Mouse (Mus musculus) mouse trophoblast stem cell (cell line): ENCODE measurements around the gene Amot.

Source experiments
- in situ Hi-C, 2 experiments: fragments of 300-500 bp; cut with MseI, MboI; formaldehyde crosslinking; loops; 2 replicates in 1 of 2; 3 replicates in 1 of 2; pipeline ENCODE4 v1.15.1; 2025

The Amot gene

GRCm38 (mm10) chrX:145482383-145482782 lies 22.6 kb downstream of the Amot start:
- in situ Hi-C loops = no loop called here

- in situ Hi-C loops = loop anchor here in 1 of 2 experiments (10.0 kb wide), 1 partner anchor 55 kb away; no protein-coding TSS in a partner anchor
Measured at GRCm38 (mm10) chrX:145479942-145480341, 25.0 kb downstream of the Amot start.

- in situ Hi-C loops = loop anchor here in 1 of 2 experiments (10.0 kb wide), 1 partner anchor 57 kb away; no protein-coding TSS in a partner anchor
Measured at GRCm38 (mm10) chrX:145477725-145478194, 27.2 kb downstream of the Amot start.

- in situ Hi-C loops = loop anchor here in 1 of 2 experiments (10.0 kb wide), 1 partner anchor 58 kb away; no protein-coding TSS in a partner anchor
Measured at GRCm38 (mm10) chrX:145477003-145477724, 27.8 kb downstream of the Amot start.

- in situ Hi-C loops = no loop called here
Measured at GRCm38 (mm10) chrX:145468264-145468663, 36.7 kb downstream of the Amot start.

- in situ Hi-C loops = no loop called here
Measured at GRCm38 (mm10) chrX:145463524-145463923, 41.5 kb downstream of the Amot start.

- in situ Hi-C loops = no loop called here
Measured at GRCm38 (mm10) chrX:145461339-145461738, 43.6 kb downstream of the Amot start.

GRCm38 (mm10) chrX:145456251-145456650 lies 48.7 kb downstream of the Amot start:
- in situ Hi-C loops = no loop called here

GRCm38 (mm10) chrX:145455629-145456028 lies 49.4 kb downstream of the Amot start:
- in situ Hi-C loops = no loop called here

- in situ Hi-C loops = no loop called here
Measured at GRCm38 (mm10) chrX:145454828-145455227, 50.2 kb downstream of the Amot start.

GRCm38 (mm10) chrX:145441526-145441925 lies 63.5 kb downstream of the Amot start:
- in situ Hi-C loops = loop anchor here in 1 of 2 experiments (10.0 kb wide), 1 partner anchor 57 kb away; no protein-coding TSS in a partner anchor

GRCm38 (mm10) chrX:145433652-145434051 lies 71.3 kb downstream of the Amot start:
- in situ Hi-C loops = no loop called here

GRCm38 (mm10) chrX:145430836-145431570 lies 74.0 kb downstream of the Amot start:
- in situ Hi-C loops = no loop called here

- in situ Hi-C loops = no loop called here
Measured at GRCm38 (mm10) chrX:145428811-145429210, 76.2 kb downstream of the Amot start.

- in situ Hi-C loops = no loop called here
Measured at GRCm38 (mm10) chrX:145424026-145424425, 81.0 kb downstream of the Amot start.

- in situ Hi-C loops = no loop called here
Measured at GRCm38 (mm10) chrX:145414319-145414718, 90.7 kb downstream of the Amot start.

- in situ Hi-C loops = no loop called here
Measured at GRCm38 (mm10) chrX:145411425-145411824, 93.6 kb downstream of the Amot start.

- in situ Hi-C loops = no loop called here
Measured at GRCm38 (mm10) chrX:145406052-145406451, 98.9 kb downstream of the Amot start.

- in situ Hi-C loops = no loop called here
Measured at GRCm38 (mm10) chrX:145401926-145402325, 103.1 kb downstream of the Amot start.

- in situ Hi-C loops = no loop called here
Measured at GRCm38 (mm10) chrX:145399236-145399635, 105.7 kb downstream of the Amot start.
